Mouse (Mus musculus): Measurements from ENCODE around the gene Zfp830. TPM values are rescaled to one million over a fixed set of nuclear protein-coding genes. Genes with fewer than 3 reads are reported as not detected.

The Zfp830 gene
- 34.4 and 41.1 TPM in 2 replicates for polyA plus RNA-seq (2016; fragmentation: Nextera tagmentation; extraction: Ambion mirVana)

- peak; percentile 100 for ATAC-seq (ENCODE audit: low FRiP score, low read depth)
- Histone ChIP-seq H3K27me3 (replicated peaks) (no peaks in the 10 kb centered on the region), H3K4me1 (peaks cover 20% of the 10 kb centered on the region), H3K36me3 (no peaks in the 10 kb centered on the region), H3K9ac (peak within 1 kb of the TSS; percentile 75), H3K9me3 (no peaks in the 10 kb centered on the region), H3K4me2 (replicated peaks) (peak within 1 kb of the TSS; percentile 95), H3K4me3 (peak within 1 kb of the TSS; percentile 88), H3K27ac (peak within 1 kb of the TSS; percentile 59)
- under 1% methylated on average over 44 of the region's 44 CpGs for WGBS
Measured at GRCm38 (mm10) chr11:82763742-82764437, at the start of gene Zfp830, which contains the start of gene Cct6b. Gene Zfp830, plus strand, starts transcription at chr11:82764345. Gene Cct6b, minus strand, starts transcription at chr11:82764321.

- 89% methylated on average over 12 of the region's 12 CpGs for WGBS
- ATAC-seq (ENCODE audit: low FRiP score, low read depth) = no peak
Measured at GRCm38 (mm10) chr11:82719294-82719693, 44.9 kb upstream of the Zfp830 start.

GRCm38 (mm10) chr11:82726862-82727261 is 37.3 kb upstream of the Zfp830 start:
- no peak for ATAC-seq (ENCODE audit: low FRiP score, low read depth)

More at GRCm38 (mm10) chr11:82719294-82719693, 44.9 kb upstream of the Zfp830 start:
- no peak overlapping the region for H3K4me2 ChIP-seq (replicated peaks)
- H3K27ac ChIP-seq = no peak overlapping the region
- H3K4me3 ChIP-seq = no peak overlapping the region
- H3K4me1 ChIP-seq = no peaks in the 10 kb centered on the region
- H3K27me3 ChIP-seq (replicated peaks) = no peaks in the 10 kb centered on the region
- no peaks in the 10 kb centered on the region for H3K36me3 ChIP-seq
- H3K9me3 ChIP-seq = no peaks in the 10 kb centered on the region
- H3K9ac ChIP-seq = no peak overlapping the region

GRCm38 (mm10) chr11:82734227-82734626 is 29.9 kb upstream of the Zfp830 start:
- H3K36me3 ChIP-seq = no peaks in the 10 kb centered on the region
- no peak overlapping the region for H3K9ac ChIP-seq
- no peaks in the 10 kb centered on the region for H3K4me1 ChIP-seq
- H3K27me3 ChIP-seq (replicated peaks) = no peaks in the 10 kb centered on the region
- ATAC-seq (ENCODE audit: low FRiP score, low read depth) = no peak
- H3K9me3 ChIP-seq = no peaks in the 10 kb centered on the region
- H3K4me2 ChIP-seq (replicated peaks) = no peak overlapping the region
- no peak overlapping the region for H3K27ac ChIP-seq
- no peak overlapping the region for H3K4me3 ChIP-seq

More at GRCm38 (mm10) chr11:82726862-82727261, 37.3 kb upstream of the Zfp830 start:
- Histone ChIP-seq H3K27me3 (replicated peaks) (no peaks in the 10 kb centered on the region), H3K27ac (no peak overlapping the region), H3K36me3 (no peaks in the 10 kb centered on the region), H3K4me2 (replicated peaks) (no peak overlapping the region), H3K9me3 (no peaks in the 10 kb centered on the region), H3K9ac (no peak overlapping the region), H3K4me1 (no peaks in the 10 kb centered on the region), H3K4me3 (no peak overlapping the region)
- 95% methylated on average over 2 of the region's 2 CpGs for WGBS

- H3K9me3 ChIP-seq = no peaks in the 10 kb centered on the region
- no peak overlapping the region for H3K9ac ChIP-seq
- H3K4me3 ChIP-seq = no peak overlapping the region
- no peaks in the 10 kb centered on the region for H3K4me1 ChIP-seq
- no peak for ATAC-seq (ENCODE audit: low FRiP score, low read depth)
- no peaks in the 10 kb centered on the region for H3K27me3 ChIP-seq (replicated peaks)
- H3K27ac ChIP-seq = no peak overlapping the region
- H3K4me2 ChIP-seq (replicated peaks) = no peak overlapping the region
- H3K36me3 ChIP-seq = no peaks in the 10 kb centered on the region
Measured at GRCm38 (mm10) chr11:82739006-82739405, 25.1 kb upstream of the Zfp830 start.

GRCm38 (mm10) chr11:82746138-82746537 is 18.0 kb upstream of the Zfp830 start:
- H3K4me2 ChIP-seq (replicated peaks) = no peak overlapping the region
- H3K4me1 ChIP-seq = no peaks in the 10 kb centered on the region
- no peak for ATAC-seq (ENCODE audit: low FRiP score, low read depth)
- WGBS = 40% methylated on average over 6 of the region's 6 CpGs
- H3K9ac ChIP-seq = no peak overlapping the region
- H3K27me3 ChIP-seq (replicated peaks) = no peaks in the 10 kb centered on the region
- no peak overlapping the region for H3K27ac ChIP-seq
- no peaks in the 10 kb centered on the region for H3K9me3 ChIP-seq
- H3K4me3 ChIP-seq = no peak overlapping the region
- no peaks in the 10 kb centered on the region for H3K36me3 ChIP-seq

GRCm38 (mm10) chr11:82746857-82747366 is 17.2 kb upstream of the Zfp830 start:
- Histone ChIP-seq H3K4me1 (no peaks in the 10 kb centered on the region), H3K4me3 (no peak overlapping the region), H3K9ac (no peak overlapping the region), H3K27me3 (replicated peaks) (no peaks in the 10 kb centered on the region), H3K4me2 (replicated peaks) (no peak overlapping the region), H3K36me3 (no peaks in the 10 kb centered on the region), H3K9me3 (no peaks in the 10 kb centered on the region), H3K27ac (no peak overlapping the region)
- no peak for ATAC-seq (ENCODE audit: low FRiP score, low read depth)
- 86% methylated on average over 8 of the region's 8 CpGs for WGBS

GRCm38 (mm10) chr11:82752349-82753115 is 11.6 kb upstream of the Zfp830 start:
- H3K9ac ChIP-seq = no peak overlapping the region
- H3K27me3 ChIP-seq (replicated peaks) = no peaks in the 10 kb centered on the region
- no peak for ATAC-seq (ENCODE audit: low FRiP score, low read depth)
- H3K9me3 ChIP-seq = no peaks in the 10 kb centered on the region
- H3K4me2 ChIP-seq (replicated peaks) = no peak overlapping the region
- H3K36me3 ChIP-seq = no peaks in the 10 kb centered on the region
- no peak overlapping the region for H3K27ac ChIP-seq
- H3K4me3 ChIP-seq = no peak overlapping the region
- WGBS = 81% methylated on average over 5 of the region's 6 CpGs
- no peaks in the 10 kb centered on the region for H3K4me1 ChIP-seq

GRCm38 (mm10) chr11:82755919-82756318 is 8.2 kb upstream of the Zfp830 start:
- no peaks in the 10 kb centered on the region for H3K4me1 ChIP-seq
- H3K36me3 ChIP-seq = no peaks in the 10 kb centered on the region
- H3K4me2 ChIP-seq (replicated peaks) = no peak overlapping the region
- WGBS = 100% methylated on average over 1 of the region's 1 CpGs
- no peaks in the 10 kb centered on the region for H3K9me3 ChIP-seq
- H3K4me3 ChIP-seq = no peak overlapping the region
- no peak for ATAC-seq (ENCODE audit: low FRiP score, low read depth)
- H3K9ac ChIP-seq = no peak overlapping the region
- H3K27ac ChIP-seq = no peak overlapping the region
- H3K27me3 ChIP-seq (replicated peaks) = no peaks in the 10 kb centered on the region

GRCm38 (mm10) chr11:82762286-82762829 is 1.8 kb upstream of the Zfp830 start:
- no peak overlapping the region for H3K4me2 ChIP-seq (replicated peaks)
- H3K9me3 ChIP-seq = no peaks in the 10 kb centered on the region
- peaks cover 20% of the 10 kb centered on the region for H3K4me1 ChIP-seq
- no peak overlapping the region for H3K27ac ChIP-seq
- no peak for ATAC-seq (ENCODE audit: low FRiP score, low read depth)
- 82% methylated on average over 6 of the region's 6 CpGs for WGBS
- no peak overlapping the region for H3K4me3 ChIP-seq
- no peaks in the 10 kb centered on the region for H3K36me3 ChIP-seq
- no peak overlapping the region for H3K9ac ChIP-seq
- no peaks in the 10 kb centered on the region for H3K27me3 ChIP-seq (replicated peaks)

GRCm38 (mm10) chr11:82763261-82763660 is 884 bp upstream of the Zfp830 start:
- H3K4me1 ChIP-seq = peaks cover 20% of the 10 kb centered on the region
- no peaks in the 10 kb centered on the region for H3K9me3 ChIP-seq
- WGBS = 13% methylated on average over 4 of the region's 4 CpGs
- H3K27ac ChIP-seq = peak overlapping the region; percentile 59; the same call in 1 of the 2 replicates
- no peak for ATAC-seq (ENCODE audit: low FRiP score, low read depth)
- peak overlapping the region; percentile 95 for H3K4me2 ChIP-seq (replicated peaks)
- no peaks in the 10 kb centered on the region for H3K36me3 ChIP-seq
- H3K27me3 ChIP-seq (replicated peaks) = no peaks in the 10 kb centered on the region
- H3K4me3 ChIP-seq = peak overlapping the region; percentile 88
- peak overlapping the region; percentile 75 for H3K9ac ChIP-seq

- WGBS = under 1% methylated on average over 28 of the region's 28 CpGs
- Histone ChIP-seq H3K4me1 (peaks cover 20% of the 10 kb centered on the region), H3K4me3 (peak overlapping the region; percentile 88), H3K4me2 (replicated peaks) (peak overlapping the region; percentile 95), H3K36me3 (no peaks in the 10 kb centered on the region), H3K9me3 (no peaks in the 10 kb centered on the region), H3K9ac (peak overlapping the region; percentile 75), H3K27ac (no peak overlapping the region), H3K27me3 (replicated peaks) (no peaks in the 10 kb centered on the region)
- ATAC-seq (ENCODE audit: low FRiP score, low read depth) = peak; percentile 67
Measured at GRCm38 (mm10) chr11:82764438-82764924, 336 bp downstream of the Zfp830 start.
